Mouse (Mus musculus): ENCODE measurements around the gene Megf11. TPM values are rescaled to one million over a fixed set of nuclear protein-coding genes. Genes with fewer than 3 reads are reported as not detected.
"Not testable (repeated sequence)": the region's sequence is repeated elsewhere in the genome, so short reads cannot be mapped to it uniquely, and the experiment has no call there.

The Megf11 gene
- polyA plus RNA-seq, 1 experiment from 2014 or later: 1.0 TPM

DNA sequence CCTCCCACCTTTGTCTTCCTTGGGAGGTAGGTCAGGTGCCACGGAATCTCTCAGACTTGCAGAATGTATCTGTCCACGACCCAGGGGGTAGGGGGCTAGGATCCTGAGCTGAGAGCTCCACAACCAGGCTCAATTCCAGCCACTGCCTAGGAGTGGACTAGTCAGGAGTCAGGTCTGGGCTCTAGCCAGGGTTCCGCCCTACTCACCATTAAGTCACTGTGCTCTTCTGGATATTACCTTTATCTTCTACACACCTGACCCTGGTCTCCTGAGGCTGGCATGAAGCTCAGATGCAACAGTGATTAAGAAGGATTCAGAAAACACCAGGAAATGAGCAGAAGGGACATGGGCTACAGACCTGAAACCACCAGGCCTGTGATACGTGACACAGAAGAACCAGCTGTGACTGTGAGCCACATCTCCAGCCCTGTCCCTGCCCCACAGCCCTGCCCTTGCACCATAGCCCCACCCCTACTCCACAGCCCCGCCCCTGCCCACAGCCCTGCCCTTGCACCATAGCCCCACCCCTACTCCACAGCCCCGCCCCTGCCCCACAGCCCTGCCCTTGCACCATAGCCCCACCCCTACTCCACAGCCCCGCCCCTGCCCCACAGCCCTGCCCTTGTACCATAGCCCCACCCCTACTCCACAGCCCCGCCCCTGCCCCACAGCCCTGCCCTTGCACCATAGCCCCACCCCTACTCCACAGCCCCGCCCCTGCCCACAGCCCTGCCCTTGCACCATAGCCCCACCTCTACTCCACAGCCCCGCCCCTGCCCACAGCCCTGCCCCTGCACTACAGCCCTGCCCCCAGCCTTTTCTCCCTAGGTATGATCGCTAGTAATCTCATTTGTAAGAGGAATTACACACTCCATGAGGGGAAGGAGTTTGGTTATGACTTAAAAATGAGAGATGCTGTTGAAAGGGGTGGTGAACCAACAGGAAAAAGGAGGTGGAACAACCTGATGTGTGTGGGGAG, 286.2 kb downstream of the Megf11 start:
- H3K4me3 ChIP-seq; H3K4me2 ChIP-seq; H3K27me3 ChIP-seq; H3K36me3 ChIP-seq; H3K27ac ChIP-seq; ATAC-seq (ENCODE audit: borderline replicate concordance, extremely low read depth, low FRiP score, low TSS enrichment); H3K9me3 ChIP-seq; H3K4me1 ChIP-seq; H3K9ac ChIP-seq: not testable (repeated sequence)
- 44% methylated on average over 6 of the region's 11 CpGs for WGBS

DNA sequence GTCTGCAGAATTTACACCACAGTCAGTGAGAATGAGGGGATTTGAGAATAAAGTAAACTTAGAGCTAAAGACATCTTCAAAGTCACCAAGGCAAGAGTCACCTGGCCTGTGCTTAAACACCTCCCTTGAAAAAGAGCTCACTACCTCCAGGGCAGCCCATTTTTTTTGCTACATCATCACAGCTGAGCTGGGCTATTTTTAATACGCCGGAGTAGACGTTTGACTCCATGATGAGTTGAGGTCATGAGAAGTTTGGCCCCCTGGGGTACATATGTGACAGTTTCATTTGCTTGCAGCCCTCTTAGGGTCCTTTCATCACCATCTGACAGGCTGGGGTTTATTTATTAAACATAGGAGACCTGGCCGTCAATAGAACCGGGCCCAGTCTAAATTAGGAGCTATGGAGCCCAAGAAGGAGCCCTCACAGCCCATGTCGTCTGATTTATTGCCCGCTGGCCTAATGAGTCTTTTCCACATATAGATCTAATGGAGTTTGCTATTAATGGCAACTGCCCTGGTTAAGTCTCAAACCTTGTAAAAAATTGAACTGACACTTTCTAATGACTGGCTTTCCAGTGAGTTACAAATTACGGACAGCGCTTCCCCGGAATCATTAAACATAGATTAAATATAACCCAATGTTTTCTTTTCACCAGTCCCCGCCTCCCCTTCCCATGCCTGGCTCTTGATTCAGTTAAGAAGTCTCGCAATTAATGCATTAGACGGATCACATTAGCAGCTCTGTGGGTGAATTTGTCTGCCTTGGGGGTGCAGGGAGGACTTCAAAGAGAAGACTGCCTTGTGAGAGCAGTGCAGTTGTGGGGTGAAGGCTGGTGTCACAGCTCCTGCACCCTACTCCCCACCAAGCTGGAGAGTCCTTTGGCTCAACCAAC, 301.9 kb downstream of the Megf11 start:
- WGBS: 39% methylated on average over 13 of the region's 13 CpGs
- H3K9me3 ChIP-seq: no peaks in the 10 kb centered on the region
- no peak for ATAC-seq (ENCODE audit: borderline replicate concordance, extremely low read depth, low FRiP score, low TSS enrichment)
- no peak overlapping the region for H3K4me2 ChIP-seq
- H3K4me1 ChIP-seq: no peaks in the 10 kb centered on the region
- no peak overlapping the region for H3K4me3 ChIP-seq
- no peak overlapping the region for H3K27ac ChIP-seq
- no peak overlapping the region for H3K9ac ChIP-seq
- H3K36me3 ChIP-seq: no peaks in the 10 kb centered on the region
- H3K27me3 ChIP-seq: no peaks in the 10 kb centered on the region

DNA sequence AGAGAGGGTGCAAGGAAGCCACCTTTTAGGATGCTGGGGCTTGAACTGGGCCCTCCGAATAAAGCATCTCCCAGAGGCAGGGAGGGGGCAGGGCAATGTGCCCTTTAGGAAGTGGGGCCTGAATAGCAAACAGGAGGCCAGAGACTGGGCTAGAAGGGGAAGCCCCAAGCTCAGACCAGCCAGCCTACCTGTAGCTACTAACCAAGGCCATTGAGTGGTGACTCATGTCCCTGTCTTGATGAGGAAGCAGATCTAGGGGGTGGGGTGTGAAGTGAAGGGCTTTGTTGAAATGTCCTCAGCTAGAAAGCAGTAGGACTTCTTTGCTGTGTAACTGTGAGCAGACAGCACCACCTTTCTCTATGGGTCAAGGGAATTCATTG, 302.6 kb downstream of the Megf11 start:
- H3K36me3 ChIP-seq: no peaks in the 10 kb centered on the region
- H3K9me3 ChIP-seq: no peaks in the 10 kb centered on the region
- H3K27me3 ChIP-seq: no peaks in the 10 kb centered on the region
- ATAC-seq (ENCODE audit: borderline replicate concordance, extremely low read depth, low FRiP score, low TSS enrichment): no peak
- no peak overlapping the region for H3K4me2 ChIP-seq
- H3K4me1 ChIP-seq: no peaks in the 10 kb centered on the region
- no peak overlapping the region for H3K4me3 ChIP-seq
- no peak overlapping the region for H3K27ac ChIP-seq
- WGBS: 22% methylated on average over 1 of the region's 1 CpGs
- no peak overlapping the region for H3K9ac ChIP-seq

DNA sequence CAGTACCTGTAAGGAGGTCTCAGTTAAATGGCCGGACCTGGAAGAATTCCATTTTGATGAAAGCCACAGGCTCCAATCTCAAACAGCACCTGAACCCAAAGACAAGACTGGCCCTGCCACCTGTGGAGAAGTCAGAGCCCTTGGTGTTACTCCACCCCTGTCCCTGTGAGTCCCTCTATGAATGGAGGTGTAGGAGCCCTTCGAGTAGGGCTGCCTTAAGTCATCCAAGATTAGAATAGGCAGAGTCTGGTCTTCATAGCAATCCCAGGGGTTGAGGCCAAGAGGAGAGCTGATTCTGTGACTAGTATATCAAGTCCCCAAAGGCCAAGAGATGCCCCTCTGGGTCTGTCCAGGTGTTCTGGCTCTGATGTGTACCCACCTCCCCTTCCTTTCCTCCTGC, 305.3 kb downstream of the Megf11 start:
- WGBS: 90% methylated on average over 2 of the region's 2 CpGs
- Histone ChIP-seq H3K4me1 (no peaks in the 10 kb centered on the region), H3K4me3 (no peak overlapping the region), H3K4me2 (no peak overlapping the region), H3K9me3 (no peaks in the 10 kb centered on the region), H3K36me3 (no peaks in the 10 kb centered on the region), H3K27me3 (no peaks in the 10 kb centered on the region), H3K27ac (no peak overlapping the region), H3K9ac (no peak overlapping the region)
- ATAC-seq (ENCODE audit: borderline replicate concordance, extremely low read depth, low FRiP score, low TSS enrichment): 0 out of 2 replicates have a peak, but pooled peaks have one; percentile 8

DNA sequence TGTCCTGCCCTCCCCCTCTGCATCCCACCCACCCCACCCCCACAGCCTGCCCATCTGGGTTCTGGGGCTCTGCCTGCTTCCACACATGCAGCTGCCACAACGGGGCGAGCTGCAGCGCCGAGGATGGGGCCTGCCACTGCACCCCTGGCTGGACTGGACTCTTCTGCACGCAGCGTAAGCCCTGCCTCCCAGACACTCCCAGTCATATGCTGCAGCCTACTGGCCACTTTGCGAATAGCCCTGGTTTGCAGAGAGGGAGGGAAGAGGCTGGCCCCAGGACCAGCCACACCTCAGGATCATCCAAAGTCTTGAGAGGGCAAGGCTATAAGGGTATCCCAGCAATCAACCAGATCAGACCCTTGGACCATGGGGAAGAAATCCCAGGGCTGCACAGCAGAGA, 305.8 kb downstream of the Megf11 start:
- 6% methylated on average over 7 of the region's 7 CpGs for WGBS

DNA sequence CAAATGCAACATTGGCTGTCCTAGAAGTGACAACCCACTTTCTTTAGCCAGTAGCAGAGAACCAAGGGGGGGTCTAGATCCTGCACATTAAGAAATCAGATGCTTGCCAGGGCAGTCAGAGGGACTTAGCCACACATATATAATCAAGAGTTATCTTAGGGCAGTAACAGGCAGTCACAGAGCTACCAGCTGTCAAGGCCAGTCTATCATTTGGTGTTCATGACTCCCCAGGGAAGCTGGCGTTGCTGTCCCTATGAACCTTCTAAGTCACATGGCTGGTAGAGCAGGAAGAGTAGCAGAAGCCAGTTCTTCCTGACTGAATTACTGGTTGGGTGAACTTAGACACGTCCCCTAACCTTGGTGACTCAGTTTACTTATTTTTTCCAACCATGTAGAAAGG, 307.7 kb downstream of the Megf11 start:
- Histone ChIP-seq H3K4me3 (no peak overlapping the region), H3K36me3 (no peaks in the 10 kb centered on the region), H3K27me3 (no peaks in the 10 kb centered on the region), H3K9ac (no peak overlapping the region), H3K4me1 (no peaks in the 10 kb centered on the region), H3K9me3 (no peaks in the 10 kb centered on the region), H3K4me2 (no peak overlapping the region), H3K27ac (no peak overlapping the region)
- ATAC-seq (ENCODE audit: borderline replicate concordance, extremely low read depth, low FRiP score, low TSS enrichment): no peak
- WGBS: 74% methylated on average over 2 of the region's 2 CpGs

More for the DNA sequence above, 305.8 kb downstream of the Megf11 start:
- peak; percentile 40; the same call in 1 of the 2 replicates for ATAC-seq (ENCODE audit: borderline replicate concordance, extremely low read depth, low FRiP score, low TSS enrichment)
- Histone ChIP-seq H3K27me3 (no peaks in the 10 kb centered on the region), H3K36me3 (no peaks in the 10 kb centered on the region), H3K27ac (no peak overlapping the region), H3K4me1 (no peaks in the 10 kb centered on the region), H3K9me3 (no peaks in the 10 kb centered on the region), H3K4me2 (no peak overlapping the region), H3K9ac (no peak overlapping the region), H3K4me3 (no peak overlapping the region)

DNA sequence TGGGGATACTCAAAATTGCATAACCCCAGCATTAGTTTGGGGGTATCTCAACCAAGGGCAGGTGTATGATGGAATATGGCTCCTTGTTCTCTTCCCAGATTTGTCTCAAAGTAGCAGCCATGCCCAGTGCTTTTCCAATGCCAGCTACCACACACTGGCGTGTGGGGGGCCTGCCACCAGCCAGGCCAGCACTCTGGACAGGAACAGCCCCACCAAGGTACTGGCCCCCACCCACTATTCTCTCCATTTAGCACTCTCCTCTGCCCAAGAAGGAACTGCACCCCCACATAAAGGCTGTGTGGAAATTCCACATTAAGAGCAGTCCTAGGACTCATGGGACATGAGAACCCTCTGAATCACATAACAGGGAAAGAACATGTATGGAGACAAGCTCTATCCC, 309.8 kb downstream of the Megf11 start:
- Histone ChIP-seq H3K27ac (no peak overlapping the region), H3K4me1 (no peaks in the 10 kb centered on the region), H3K27me3 (no peaks in the 10 kb centered on the region), H3K4me2 (no peak overlapping the region), H3K9me3 (no peaks in the 10 kb centered on the region), H3K36me3 (no peaks in the 10 kb centered on the region), H3K9ac (no peak overlapping the region), H3K4me3 (no peak overlapping the region)
- ATAC-seq (ENCODE audit: borderline replicate concordance, extremely low read depth, low FRiP score, low TSS enrichment): no peak
- WGBS: 88% methylated on average over 1 of the region's 1 CpGs

DNA sequence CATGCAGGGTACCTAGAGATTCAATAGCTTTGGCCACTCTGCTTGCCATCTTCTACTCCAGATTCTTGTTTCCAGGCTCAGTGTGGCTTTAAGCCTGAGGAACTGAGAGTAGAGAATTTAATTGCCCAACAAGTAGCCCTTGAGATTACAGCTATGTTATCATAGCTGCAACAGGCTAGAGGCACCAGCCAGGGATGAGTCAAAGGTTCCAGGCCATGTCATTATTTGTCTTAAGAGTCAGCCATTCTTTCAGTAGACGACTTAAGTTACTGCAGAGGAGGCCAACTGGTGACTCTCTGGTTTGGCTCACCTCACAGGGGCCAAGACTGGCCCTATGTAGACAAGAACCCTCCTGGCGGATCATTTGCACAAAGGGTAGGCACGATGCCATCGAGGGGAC, 311.0 kb downstream of the Megf11 start:
- Histone ChIP-seq H3K4me3 (no peak overlapping the region), H3K4me2 (no peak overlapping the region), H3K27ac (no peak overlapping the region), H3K36me3 (0 out of 2 replicates have a peak, but pooled peaks cover under 1% of the 10 kb centered on the region), H3K27me3 (no peaks in the 10 kb centered on the region), H3K9me3 (no peaks in the 10 kb centered on the region), H3K9ac (no peak overlapping the region), H3K4me1 (no peaks in the 10 kb centered on the region)
- WGBS: 76% methylated on average over 4 of the region's 4 CpGs
- ATAC-seq (ENCODE audit: borderline replicate concordance, extremely low read depth, low FRiP score, low TSS enrichment): no peak

DNA sequence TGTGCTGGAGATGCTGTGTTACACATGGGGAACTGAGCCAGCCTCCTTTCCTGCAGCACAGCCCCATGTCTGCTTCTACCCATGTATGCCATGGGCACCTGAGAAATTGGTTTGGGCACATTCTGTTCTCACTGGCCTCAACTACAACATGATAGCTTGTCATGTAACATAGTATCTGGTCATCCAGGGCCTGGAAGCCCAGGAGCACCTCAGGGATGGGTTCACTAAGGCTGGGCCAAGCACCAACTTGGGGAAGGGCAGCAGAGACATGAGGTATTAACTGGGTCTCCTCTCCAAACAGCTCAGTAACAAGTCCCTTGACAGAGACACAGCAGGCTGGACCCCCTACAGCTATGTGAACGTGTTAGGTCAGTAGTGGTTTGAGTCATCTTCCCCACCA, 311.6 kb downstream of the Megf11 start:
- no peaks in the 10 kb centered on the region for H3K27me3 ChIP-seq
- H3K9me3 ChIP-seq: no peaks in the 10 kb centered on the region
- H3K4me1 ChIP-seq: no peaks in the 10 kb centered on the region
- no peak overlapping the region for H3K4me3 ChIP-seq
- WGBS: 63% methylated on average over 1 of the region's 1 CpGs
- no peak overlapping the region for H3K27ac ChIP-seq
- no peak overlapping the region for H3K4me2 ChIP-seq
- H3K9ac ChIP-seq: no peak overlapping the region
- no peak for ATAC-seq (ENCODE audit: borderline replicate concordance, extremely low read depth, low FRiP score, low TSS enrichment)
- 0 out of 2 replicates have a peak, but pooled peaks cover 4% of the 10 kb centered on the region for H3K36me3 ChIP-seq

DNA sequence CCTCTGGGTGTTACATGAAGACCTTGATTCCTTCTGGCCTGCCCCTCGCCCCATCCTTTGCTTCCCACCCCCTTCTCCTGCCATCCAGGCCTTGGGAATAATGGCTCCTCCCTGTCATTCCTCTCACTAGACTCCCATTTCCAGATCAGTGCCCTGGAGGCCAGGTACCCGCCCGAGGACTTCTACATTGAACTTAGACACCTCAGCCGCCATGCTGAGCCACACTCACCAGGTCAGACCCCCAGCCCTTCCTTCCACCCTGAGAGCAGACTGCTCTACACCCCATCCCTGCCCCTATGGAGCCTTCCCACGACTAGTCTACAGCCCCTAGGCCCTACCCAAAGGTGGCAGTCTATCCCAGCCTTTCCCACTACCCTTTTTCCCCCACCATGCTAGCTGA, 312.3 kb downstream of the Megf11 start:
- H3K36me3 ChIP-seq: 0 out of 2 replicates have a peak, but pooled peaks cover 4% of the 10 kb centered on the region
- no peak overlapping the region for H3K4me2 ChIP-seq
- H3K27me3 ChIP-seq: no peaks in the 10 kb centered on the region
- ATAC-seq (ENCODE audit: borderline replicate concordance, extremely low read depth, low FRiP score, low TSS enrichment): no peak
- H3K4me1 ChIP-seq: 0 out of 2 replicates have a peak, but pooled peaks cover 1% of the 10 kb centered on the region
- H3K4me3 ChIP-seq: no peak overlapping the region
- no peaks in the 10 kb centered on the region for H3K9me3 ChIP-seq
- no peak overlapping the region for H3K27ac ChIP-seq
- no peak overlapping the region for H3K9ac ChIP-seq
- 80% methylated on average over 5 of the region's 5 CpGs for WGBS

DNA sequence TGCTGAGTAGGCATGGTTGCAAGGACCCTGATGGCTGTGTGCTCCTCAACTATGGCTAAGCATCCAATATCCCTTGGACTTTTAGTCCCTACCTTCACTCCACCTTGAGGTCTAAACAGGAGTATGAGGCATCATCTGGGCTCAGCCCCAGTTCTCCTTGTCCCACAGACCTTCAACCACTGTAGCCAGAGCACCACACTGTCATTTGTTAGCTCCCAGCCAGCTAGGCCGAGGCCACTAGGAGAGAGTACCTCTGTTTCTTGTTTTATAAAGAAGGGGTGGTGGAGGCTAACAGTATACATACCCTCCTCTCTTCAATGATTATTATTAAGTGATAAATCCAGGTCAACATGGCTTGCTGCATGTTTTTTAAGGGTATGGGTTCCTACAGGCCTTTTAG, 313.2 kb downstream of the Megf11 start:
- 97% methylated on average over 1 of the region's 1 CpGs for WGBS
- Histone ChIP-seq H3K4me3 (no peak overlapping the region), H3K9ac (no peak overlapping the region), H3K4me1 (0 out of 2 replicates have a peak, but pooled peaks cover 6% of the 10 kb centered on the region), H3K27ac (no peak overlapping the region), H3K4me2 (no peak overlapping the region), H3K36me3 (0 out of 2 replicates have a peak, but pooled peaks cover 4% of the 10 kb centered on the region), H3K27me3 (no peaks in the 10 kb centered on the region), H3K9me3 (no peaks in the 10 kb centered on the region)
- ATAC-seq (ENCODE audit: borderline replicate concordance, extremely low read depth, low FRiP score, low TSS enrichment): no peak
